Mouse (Mus musculus) spleen, embryonic (tissue): ENCODE measurements around the gene Slco3a1.

Source experiments
- CTCF ChIA-PET: fragments of 350-600 bp; sonication (Branson Sonifier 250); formaldehyde crosslinking; loops from one replicate; lab custom pipeline; 2022; lab: Charles Lee

Slco3a1 gene

DNA sequence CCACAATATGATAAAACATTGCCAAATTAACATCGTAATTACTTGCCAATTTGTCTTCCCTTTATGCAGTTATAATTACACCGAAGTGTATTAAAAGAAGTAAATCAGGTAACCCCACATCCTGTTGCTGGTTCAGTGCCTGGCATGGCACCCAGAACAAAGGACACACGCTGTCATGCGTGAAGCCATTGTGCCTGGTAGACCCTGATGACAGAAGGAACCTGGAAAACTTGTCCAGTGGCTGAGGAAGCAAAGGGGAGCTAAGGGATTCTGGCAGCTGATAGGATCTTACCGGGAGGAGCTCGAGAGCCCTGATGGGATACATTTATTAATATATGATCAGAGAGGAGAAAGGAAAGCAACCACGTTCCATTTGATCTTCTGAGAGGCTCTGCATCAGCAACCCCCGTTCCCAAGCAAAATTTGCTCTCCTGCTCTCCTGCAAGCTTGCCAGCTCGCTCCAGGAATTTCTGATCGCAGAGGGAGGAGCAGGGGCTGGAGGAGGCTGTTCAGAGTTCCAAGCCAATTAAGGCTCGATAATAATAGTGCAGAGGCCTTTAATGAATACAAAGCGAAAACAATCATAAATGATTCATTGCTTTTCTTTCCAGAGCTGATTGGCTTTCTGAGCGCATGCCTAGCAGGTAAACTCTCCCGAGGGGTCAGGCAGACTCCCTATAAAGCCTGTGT, 250.8 kb downstream of the Slco3a1 start:
- CTCF ChIA-PET: interaction anchor here (0.5 kb wide), 1 partner anchor 399 kb away, joined by 3 read pairs; no protein-coding TSS in a partner anchor

DNA sequence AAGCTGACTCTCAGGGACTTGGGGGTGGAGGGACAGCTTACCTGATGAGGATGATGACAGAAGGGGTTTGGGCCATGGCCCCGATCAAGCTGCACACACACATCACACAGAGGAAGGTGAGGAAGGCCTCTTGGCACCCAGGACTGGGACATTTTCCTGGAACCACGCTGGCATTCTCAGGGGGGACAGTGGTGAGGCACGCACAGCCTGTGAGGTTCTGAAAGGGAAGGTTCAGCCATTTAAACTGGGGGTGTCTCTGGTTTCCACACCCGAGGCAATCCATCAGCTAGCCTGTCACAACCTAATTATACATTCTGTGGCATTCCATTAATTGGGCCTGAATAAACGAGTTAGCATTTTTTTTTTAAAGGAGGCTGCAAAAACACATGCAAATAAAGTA, 251.5 kb downstream of the Slco3a1 start:
- CTCF ChIA-PET: interaction anchor here (0.5 kb wide), 1 partner anchor 400 kb away, joined by 3 read pairs; no protein-coding TSS in a partner anchor

DNA sequence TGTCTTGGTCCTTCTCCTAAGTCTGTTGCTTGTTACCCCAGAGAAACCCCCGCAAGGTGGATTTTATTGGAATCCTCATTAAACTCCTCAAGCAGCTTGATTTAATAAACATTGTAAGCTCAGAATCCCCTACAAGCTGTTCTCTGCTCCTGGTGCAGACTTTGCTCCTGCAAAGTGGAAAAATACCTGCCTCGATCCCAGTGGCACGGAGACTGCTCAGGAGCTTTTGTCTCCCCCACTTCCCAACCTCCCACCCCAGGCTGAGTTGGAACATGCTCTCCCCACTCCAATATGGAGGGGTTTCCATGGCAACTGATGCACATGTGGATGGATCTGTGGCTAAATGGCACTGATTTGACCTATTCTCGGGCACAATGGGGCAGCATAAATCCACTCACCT, 268.0 kb downstream of the Slco3a1 start:
- CTCF ChIA-PET: no interaction called here

DNA sequence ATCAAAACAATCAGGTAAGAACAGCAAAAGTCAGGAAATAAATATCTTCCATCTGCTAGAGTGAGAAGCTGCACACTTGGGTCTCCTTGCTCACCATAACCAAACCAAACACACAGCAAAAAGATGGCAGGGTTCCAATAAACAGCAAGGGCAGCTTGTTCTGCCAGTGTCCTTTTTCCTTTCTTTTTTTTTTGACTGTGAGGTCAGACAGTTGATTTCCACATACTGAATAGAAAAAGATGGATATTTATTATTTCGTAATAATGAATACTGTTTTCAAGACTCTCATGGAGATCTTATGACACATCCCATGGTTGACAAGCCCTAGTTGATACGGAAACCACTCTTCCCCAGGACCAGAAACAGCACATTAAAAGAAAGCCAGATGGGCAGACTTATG, 274.2 kb downstream of the Slco3a1 start:
- CTCF ChIA-PET: no interaction called here

DNA sequence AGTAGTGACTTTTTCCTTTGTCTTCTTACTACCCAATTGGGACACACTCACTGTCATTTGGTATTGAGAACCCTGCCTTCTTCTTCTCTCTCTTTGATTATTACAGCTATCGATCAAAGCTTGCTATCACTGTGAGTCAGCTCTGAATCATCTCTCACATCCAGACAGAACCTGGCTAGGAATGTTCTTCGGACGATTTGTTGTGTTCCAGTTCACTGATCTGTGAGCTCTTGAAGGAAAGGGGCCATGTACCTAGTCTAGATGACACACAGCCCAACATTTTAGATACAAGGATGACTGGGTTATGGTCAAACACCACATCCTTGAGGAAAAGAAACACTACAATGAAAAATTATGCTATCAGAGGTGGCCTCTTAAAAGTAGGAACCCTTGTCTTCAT, 275.2 kb downstream of the Slco3a1 start:
- CTCF ChIA-PET: no interaction called here

DNA sequence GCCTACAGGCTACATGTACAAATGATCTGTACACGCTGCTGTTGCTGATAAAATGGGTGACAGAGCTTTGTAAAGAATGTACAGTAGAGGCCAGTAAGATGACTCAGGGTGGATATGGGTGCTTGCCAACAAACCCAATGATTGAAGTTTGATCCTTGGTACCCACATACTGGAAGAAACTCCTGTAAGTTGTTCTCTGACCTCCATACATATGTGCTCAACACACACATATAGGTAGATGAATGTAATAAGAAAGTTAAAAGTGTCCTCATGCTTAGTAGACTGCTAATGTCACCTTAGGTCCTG, 284.5 kb downstream of the Slco3a1 start:
- CTCF ChIA-PET: no interaction called here

DNA sequence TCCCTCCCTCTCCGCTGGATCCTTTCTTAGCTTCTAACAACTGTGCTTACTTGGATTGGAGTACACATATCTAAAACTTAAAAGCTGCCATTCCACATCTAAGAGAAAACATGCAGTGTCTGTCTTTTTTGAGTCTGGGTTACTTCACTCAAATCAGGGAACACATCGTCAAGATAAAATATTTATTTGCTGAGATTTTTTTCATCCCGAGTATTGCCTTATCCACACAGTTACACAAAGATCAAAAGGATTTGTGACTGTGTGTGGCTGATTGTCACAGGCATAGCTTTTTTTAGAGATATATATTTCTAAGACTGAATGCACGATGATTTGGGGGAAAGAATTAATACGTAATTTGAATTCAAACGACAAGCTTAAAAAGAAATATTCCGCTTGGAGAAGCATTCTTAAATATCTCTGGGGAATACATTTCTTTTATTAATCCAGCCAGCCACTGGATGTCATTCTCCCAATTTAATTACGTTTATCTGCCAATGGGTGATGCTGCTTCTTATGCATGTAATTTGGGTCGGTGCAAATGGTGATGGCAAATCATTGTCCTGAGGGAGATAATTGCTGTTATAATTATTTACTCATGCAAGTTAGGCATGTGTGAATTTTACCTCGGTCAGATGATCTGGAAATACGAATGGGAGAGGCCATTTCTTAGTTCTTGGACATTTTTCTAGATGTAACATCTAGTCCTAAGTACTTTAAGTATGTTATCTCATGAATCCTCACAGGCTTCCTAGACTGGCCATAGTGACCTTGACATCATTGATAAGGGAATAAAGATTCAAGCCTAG, 285.1 kb downstream of the Slco3a1 start:
- CTCF ChIA-PET: no interaction called here

DNA sequence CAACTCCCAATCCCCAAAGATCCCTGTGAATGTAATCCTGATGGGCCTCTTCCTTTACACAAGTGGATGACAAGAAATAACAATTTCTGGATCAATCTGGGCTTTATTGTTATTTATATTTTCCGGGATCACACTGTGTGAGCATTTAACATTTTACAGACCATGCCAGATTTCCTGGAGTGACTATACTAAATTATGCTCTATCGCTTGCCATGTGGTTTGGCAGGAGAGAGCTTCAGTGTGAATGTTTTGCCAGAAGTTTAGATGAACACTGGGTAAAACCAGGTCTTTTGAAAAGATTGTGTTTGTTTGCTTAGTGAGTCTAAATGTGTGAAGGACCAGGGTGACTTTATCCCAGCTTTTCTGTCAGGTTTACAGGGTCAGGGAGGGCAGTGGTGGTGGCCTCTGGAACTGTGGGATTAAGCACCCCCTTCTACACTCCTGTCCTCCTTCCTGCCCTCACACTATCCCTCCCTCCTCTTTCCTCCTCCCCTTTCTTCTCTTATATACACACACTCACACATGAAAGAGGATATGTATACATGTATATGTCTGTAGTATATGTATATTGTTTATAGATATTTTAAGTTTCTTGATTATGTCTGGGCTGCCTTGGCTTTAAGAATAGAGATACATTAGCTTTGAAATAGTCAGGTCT, 287.9 kb downstream of the Slco3a1 start:
- CTCF ChIA-PET: no interaction called here

DNA sequence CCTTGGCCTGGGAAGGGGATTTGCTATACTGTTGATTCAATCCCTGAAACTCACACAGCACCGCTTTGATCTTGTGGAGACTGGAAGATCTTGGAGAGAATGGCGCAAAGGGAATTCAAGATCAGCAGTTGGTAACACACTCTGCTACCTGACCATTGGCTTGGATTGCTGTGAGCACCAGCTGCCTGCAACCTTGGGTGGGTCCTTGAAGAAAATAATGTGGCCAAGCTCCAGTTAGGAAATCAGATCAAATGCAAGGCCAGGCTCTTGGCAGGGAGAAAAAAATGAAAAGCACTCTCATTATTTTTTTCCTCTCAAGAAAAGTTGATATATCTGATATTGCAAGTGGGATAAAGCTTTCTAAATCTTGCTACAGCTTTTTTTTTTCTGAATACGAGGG, 298.3 kb downstream of the Slco3a1 start:
- CTCF ChIA-PET: interaction anchor here (0.7 kb wide), 1 partner anchor 1656 kb away, joined by 3 read pairs; no protein-coding TSS in a partner anchor

DNA sequence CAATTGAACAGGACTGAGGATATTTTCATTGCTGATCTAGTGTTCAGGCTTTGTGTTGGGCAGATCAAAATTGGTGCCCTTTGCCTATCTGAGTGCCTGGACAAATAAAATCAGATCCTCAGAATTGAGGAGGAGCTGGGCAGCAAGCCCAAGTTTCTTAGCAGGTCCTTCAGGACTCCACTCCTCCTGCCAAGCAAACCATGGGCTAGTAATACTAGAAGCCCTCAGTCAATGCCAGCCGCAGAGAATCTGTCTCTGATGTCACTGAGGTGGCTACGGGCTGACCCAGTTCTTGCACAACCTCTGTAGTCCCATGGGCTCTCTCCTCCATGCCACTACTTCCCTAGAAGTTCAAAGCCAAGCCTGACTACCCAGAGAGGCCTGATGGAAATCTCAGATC, 302.5 kb downstream of the Slco3a1 start:
- CTCF ChIA-PET: no interaction called here

DNA sequence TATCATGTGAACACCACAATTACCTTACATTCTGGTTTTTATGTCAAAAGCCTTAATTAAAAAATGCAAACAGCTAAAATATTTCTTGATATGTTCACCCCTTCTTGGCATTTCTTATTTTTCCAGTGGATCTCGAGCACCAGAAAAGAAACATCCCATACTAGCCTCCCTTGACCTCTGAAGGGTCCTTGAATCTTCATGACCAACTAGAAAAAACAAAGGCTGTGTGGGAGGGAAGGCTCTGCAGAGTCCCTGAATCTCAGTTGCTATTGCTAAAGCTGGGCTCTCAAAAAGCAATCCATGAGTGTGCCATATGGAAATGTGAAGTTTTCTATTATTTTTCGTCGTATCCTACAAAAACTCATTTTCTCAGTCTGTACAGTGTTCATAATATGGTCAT, 313.3 kb downstream of the Slco3a1 start:
- CTCF ChIA-PET: no interaction called here

DNA sequence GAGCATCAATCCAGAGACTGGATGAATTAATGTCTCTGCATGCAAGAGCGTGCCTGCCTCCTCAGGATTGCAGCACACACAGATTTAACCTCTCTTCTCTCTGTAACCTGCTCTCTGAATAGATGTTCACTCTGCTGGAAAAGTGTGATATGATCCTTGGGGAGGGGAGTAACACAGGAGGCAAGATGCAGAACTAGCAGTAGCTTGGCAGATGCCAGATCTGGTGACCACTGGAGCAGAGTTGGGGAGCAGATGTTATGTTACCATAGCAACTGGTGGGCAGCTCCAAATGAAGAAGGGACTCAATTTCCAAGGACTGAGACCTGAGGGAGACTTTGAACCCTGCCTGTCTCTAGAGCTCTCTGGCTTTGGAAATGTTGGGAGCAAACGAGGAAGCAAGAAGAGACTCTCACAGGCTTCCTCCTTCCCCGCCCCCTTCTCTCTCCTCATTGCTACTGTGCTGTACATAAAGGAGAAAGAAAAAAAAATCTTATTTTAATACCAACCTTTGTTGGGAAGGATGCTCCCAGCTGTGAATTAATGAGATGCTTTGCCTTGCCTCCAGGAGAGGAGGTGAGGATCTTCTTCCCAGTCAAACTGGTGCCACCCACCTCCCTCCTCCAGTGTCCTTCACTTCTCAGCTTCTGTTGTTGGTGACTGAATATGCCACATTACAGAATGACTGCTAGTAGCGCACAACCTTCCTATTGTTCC, 314.0 kb downstream of the Slco3a1 start:
- CTCF ChIA-PET: no interaction called here
